Mouse (Mus musculus) heart, embryonic 16.5 days (tissue): ENCODE results near the gene Sorcs3. TPM values are rescaled to one million over a fixed set of nuclear protein-coding genes. Genes with fewer than 3 reads are reported as not detected.

Experiments used
- ATAC-seq: fragments of 200-750 bp; cut with Nextera tagmentation; replicated peaks from 2 replicates; pipeline ENCODE4 v1.8.0; 2017; ENCODE audit warnings: moderate number of reproducible peaks; ENCODE audit not compliant: insufficient read depth, low FRiP score; ENCODE audit errors: extremely low read depth
- H3K27ac ChIP-seq: fragments of 300-500 bp; sonication (generic); 2 replicates; pipeline ENCODE4 v1.5.1; 2014; ENCODE audit warnings: mild to moderate bottlenecking, low read length, control low read depth, moderate library complexity
- H3K27me3 ChIP-seq: fragments of 300-500 bp; sonication (generic); 2 replicates; pipeline ENCODE4 v1.6.1; 2014; ENCODE audit warnings: low read length, mixed read lengths; ENCODE audit not compliant: control insufficient read depth, insufficient read depth
- H3K36me3 ChIP-seq: fragments of 300-500 bp; sonication (generic); 2 replicates; pipeline ENCODE4 v1.6.1; 2014; ENCODE audit not compliant: control insufficient read depth, insufficient read depth
- H3K4me1 ChIP-seq: fragments of 300-500 bp; sonication (generic); 2 replicates; pipeline ENCODE4 v1.6.1; 2014; ENCODE audit warnings: low read length, mixed read lengths; ENCODE audit not compliant: control insufficient read depth, insufficient read depth
- H3K4me2 ChIP-seq: fragments of 300-500 bp; sonication (generic); 2 replicates; pipeline ENCODE4 v1.6.1; 2014; ENCODE audit warnings: low read depth, mild to moderate bottlenecking, control low read depth, low read length
- H3K4me3 ChIP-seq: fragments of 300-500 bp; sonication (generic); 2 replicates; pipeline ENCODE4 v1.5.1; 2014; ENCODE audit warnings: mild to moderate bottlenecking, control low read depth, low read length
- H3K9ac ChIP-seq: fragments of 300-500 bp; sonication (generic); 2 replicates; pipeline ENCODE4 v1.6.1; 2014; ENCODE audit warnings: low read length, control low read depth
- H3K9me3 ChIP-seq: fragments of 300-500 bp; sonication (generic); replicated peaks from 2 replicates; pipeline ENCODE4 v1.6.1; 2016; ENCODE audit warnings: low read length; ENCODE audit not compliant: control insufficient read depth
- WGBS: fragments of 180-500 bp; shearing (Covaris S2); extraction: QIAGEN DNeasy Blood & Tissue Kit; methylation state at CpG from one replicate; pipeline ENCODE4 v1.1.7; 2014; 5-methylcytosine and 5-hydroxymethylcytosine counted together
- polyA plus RNA-seq: library from polyadenylated mRNA; unstranded; fragments of >200 nt; fragmentation: Nextera tagmentation; extraction: Ambion mirVana; gene quantifications from 2 replicates; pipeline ENCODE4 v1.2.1, GENCODE M21; 2015

The Sorcs3 gene
- polyA plus RNA-seq, 1 experiment from 2014 or later = 0.21 TPM

DNA sequence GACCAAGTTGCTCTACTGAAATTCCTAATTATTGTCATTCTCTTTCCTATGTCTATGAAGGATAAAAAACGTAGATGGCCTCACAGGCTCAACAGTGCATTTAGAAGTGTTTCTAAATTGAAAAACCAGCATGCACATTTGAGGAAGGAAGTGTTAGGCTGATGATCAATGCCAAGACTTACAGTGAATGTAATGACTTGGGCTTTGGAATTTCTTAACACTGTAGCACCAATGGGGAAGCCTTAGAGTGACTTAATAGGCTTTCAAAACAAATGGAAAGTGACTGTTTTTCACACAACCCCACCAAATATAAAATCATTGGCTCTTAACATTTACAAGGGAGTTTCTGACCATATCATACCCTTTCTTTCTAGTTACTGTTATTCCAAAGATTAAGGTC, 232.6 kb downstream of the Sorcs3 start:
- Histone ChIP-seq H3K27me3 (no peaks in the 10 kb centered on the region), H3K36me3 (no peaks in the 10 kb centered on the region), H3K4me3 (no peak overlapping the region), H3K27ac (no peak overlapping the region), H3K4me1 (no peaks in the 10 kb centered on the region), H3K9ac (no peak overlapping the region), H3K4me2 (no peak overlapping the region), H3K9me3 (no peaks in the 10 kb centered on the region)
- ATAC-seq = no peak
- 81% methylated on average over 1 of the region's 1 CpGs for WGBS

DNA sequence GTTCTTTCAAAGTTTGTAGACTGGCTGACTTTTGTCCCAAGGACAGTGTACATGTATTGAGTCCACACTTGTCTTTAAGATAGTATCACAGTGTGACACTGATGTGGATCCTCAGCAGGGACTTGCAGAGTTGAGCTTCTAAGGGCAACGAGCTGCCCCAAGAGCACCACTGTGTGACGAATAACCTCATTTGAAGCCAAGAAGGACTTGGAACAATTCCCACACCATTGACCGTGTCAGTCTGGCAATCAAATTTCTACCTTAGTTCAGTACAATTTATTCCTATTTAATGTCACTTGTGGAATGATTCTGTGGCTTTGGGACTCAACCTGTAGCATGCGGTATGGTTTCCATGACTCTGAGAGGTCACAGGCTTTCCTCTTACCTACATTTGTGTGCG, 255.3 kb downstream of the Sorcs3 start:
- no peaks in the 10 kb centered on the region for H3K4me1 ChIP-seq
- H3K4me2 ChIP-seq = no peak overlapping the region
- 79% methylated on average over 5 of the region's 5 CpGs for WGBS
- no peak for ATAC-seq
- H3K27ac ChIP-seq = no peak overlapping the region
- no peak overlapping the region for H3K9ac ChIP-seq
- H3K9me3 ChIP-seq = no peaks in the 10 kb centered on the region
- no peaks in the 10 kb centered on the region for H3K36me3 ChIP-seq
- H3K27me3 ChIP-seq = no peaks in the 10 kb centered on the region
- no peak overlapping the region for H3K4me3 ChIP-seq

DNA sequence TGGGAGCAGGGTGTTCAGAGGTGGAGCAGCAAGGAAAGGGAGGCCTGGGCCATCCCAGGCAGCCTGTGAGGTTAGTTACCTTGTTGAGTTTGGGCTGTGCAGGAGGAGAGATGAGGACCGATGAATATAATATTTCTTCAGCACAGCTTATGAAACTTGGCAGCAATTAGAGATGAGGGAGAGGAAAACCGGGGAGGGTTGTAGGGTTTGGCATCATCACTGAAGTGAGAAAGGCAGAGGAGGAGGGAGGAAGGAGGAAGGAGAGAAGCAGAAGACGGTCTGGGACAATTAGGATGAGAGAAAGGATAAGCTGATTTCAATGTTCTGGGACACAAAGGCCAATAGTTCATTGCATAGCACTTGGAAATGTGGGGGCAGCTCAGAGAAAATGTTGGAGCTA, 256.6 kb downstream of the Sorcs3 start:
- no peak for ATAC-seq
- no peak overlapping the region for H3K27ac ChIP-seq
- no peak overlapping the region for H3K9ac ChIP-seq
- H3K36me3 ChIP-seq = no peaks in the 10 kb centered on the region
- WGBS = 81% methylated on average over 3 of the region's 3 CpGs
- no peak overlapping the region for H3K4me2 ChIP-seq
- H3K9me3 ChIP-seq = no peaks in the 10 kb centered on the region
- H3K27me3 ChIP-seq = no peaks in the 10 kb centered on the region
- H3K4me3 ChIP-seq = no peak overlapping the region
- peaks cover 7% of the 10 kb centered on the region; the same call in 1 of the 2 replicates for H3K4me1 ChIP-seq

GRCm38 (mm10) chr19:48463494-48463893, 257.7 kb downstream of the Sorcs3 start:
- Histone ChIP-seq H3K36me3 (no peaks in the 10 kb centered on the region), H3K4me3 (no peak overlapping the region), H3K4me1 (peaks cover 11% of the 10 kb centered on the region), H3K4me2 (no peak overlapping the region), H3K27me3 (no peaks in the 10 kb centered on the region), H3K27ac (no peak overlapping the region), H3K9me3 (no peaks in the 10 kb centered on the region), H3K9ac (no peak overlapping the region)
- 68% methylated on average over 3 of the region's 3 CpGs for WGBS
- no peak for ATAC-seq

DNA sequence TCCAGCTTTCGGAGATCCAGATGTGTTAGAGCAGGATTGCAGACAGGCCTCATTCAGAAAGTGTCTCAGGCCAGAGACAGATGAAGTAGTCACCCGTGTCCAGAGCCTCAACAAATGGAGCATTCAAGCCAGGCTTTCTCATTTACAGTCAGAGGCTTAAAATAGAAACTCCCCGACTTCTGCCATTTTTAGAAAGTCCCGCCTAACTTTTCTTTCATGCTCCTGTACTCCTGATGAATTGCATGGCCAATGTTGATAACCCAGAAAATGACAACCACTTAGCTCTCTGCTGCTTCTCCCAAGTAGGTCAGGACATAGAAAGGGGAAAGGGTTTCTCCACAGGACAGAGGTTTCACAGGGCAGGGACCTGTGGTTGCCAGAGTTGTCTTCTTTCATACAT, 261.6 kb downstream of the Sorcs3 start:
- WGBS = 31% methylated on average over 4 of the region's 4 CpGs
- Histone ChIP-seq H3K9me3 (no peaks in the 10 kb centered on the region), H3K9ac (no peak overlapping the region), H3K4me2 (no peak overlapping the region), H3K27me3 (no peaks in the 10 kb centered on the region), H3K36me3 (no peaks in the 10 kb centered on the region), H3K27ac (peak overlapping the region; percentile 70), H3K4me1 (peaks cover 11% of the 10 kb centered on the region), H3K4me3 (no peak overlapping the region)
- peak; percentile 58 for ATAC-seq

GRCm38 (mm10) chr19:48469791-48470410, 264.1 kb downstream of the Sorcs3 start:
- H3K4me1 ChIP-seq = peaks cover 11% of the 10 kb centered on the region

DNA sequence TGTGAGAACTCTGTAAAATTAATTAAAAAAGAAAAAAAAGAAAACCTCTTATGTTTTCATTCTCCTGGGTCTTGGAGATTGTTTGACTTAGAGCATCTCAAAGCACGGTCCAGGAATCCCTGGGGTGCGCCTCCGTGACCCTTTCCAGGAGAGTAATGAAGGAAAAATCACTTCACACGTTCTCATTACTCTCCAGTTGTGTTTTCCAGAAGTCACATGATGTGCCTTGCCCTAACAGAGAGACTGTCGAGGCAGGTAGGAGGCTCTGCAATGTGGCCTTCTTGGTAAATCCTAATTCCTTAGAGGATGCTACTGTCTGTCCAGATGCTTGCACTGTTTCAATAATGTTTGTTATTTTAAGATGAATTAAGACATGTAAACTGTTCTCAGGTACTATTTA, 266.1 kb downstream of the Sorcs3 start:
- Histone ChIP-seq H3K27me3 (no peaks in the 10 kb centered on the region), H3K4me1 (peaks cover 7% of the 10 kb centered on the region), H3K4me3 (no peak overlapping the region), H3K36me3 (no peaks in the 10 kb centered on the region), H3K9me3 (no peaks in the 10 kb centered on the region), H3K27ac (no peak overlapping the region), H3K4me2 (no peak overlapping the region), H3K9ac (no peak overlapping the region)
- WGBS = 59% methylated on average over 5 of the region's 5 CpGs
- no peak for ATAC-seq

More at GRCm38 (mm10) chr19:48469791-48470410, 264.1 kb downstream of the Sorcs3 start:
- H3K4me3 ChIP-seq = no peak overlapping the region
- 84% methylated on average over 4 of the region's 4 CpGs for WGBS
- H3K4me2 ChIP-seq = no peak overlapping the region
- H3K27me3 ChIP-seq = no peaks in the 10 kb centered on the region
- H3K27ac ChIP-seq = no peak overlapping the region
- no peaks in the 10 kb centered on the region for H3K9me3 ChIP-seq
- H3K36me3 ChIP-seq = no peaks in the 10 kb centered on the region
- ATAC-seq = no peak
- no peak overlapping the region for H3K9ac ChIP-seq

DNA sequence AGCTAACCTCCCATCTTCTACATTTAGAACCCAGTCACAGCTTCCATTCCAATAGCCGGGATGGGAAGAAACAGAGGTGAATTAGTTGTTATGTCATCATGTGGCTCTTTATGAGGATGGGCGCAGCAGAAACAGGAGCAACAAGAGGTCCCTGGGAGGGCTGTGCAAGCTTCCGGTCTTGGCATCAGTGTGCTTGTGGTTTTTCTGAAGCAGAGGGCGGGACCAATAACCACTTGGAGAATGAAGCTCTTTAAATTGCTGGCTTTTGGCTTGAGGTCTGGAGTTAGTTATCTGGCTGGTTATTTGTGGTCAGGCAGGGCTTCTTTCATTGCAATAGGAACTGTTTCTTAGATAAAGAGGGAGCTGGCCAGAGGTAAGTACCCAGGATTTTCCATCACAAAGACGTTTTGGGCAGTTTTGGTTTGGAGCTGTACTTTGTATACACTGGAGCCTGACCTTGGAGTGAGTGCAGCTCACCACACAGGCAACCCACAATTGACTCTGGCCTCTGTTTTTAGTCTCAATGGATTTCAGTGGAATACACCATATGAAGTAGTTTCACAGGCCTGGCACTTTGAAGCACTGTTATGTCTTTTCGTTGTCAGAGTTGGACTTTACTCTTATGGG, 270.1 kb downstream of the Sorcs3 start:
- H3K9me3 ChIP-seq = no peaks in the 10 kb centered on the region
- H3K27me3 ChIP-seq = no peaks in the 10 kb centered on the region
- no peaks in the 10 kb centered on the region for H3K4me1 ChIP-seq
- no peak overlapping the region for H3K9ac ChIP-seq
- H3K4me3 ChIP-seq = no peak overlapping the region
- WGBS = 64% methylated on average over 6 of the region's 6 CpGs
- H3K36me3 ChIP-seq = no peaks in the 10 kb centered on the region
- no peak overlapping the region for H3K27ac ChIP-seq
- ATAC-seq = no peak
- no peak overlapping the region for H3K4me2 ChIP-seq

GRCm38 (mm10) chr19:48478864-48479263, 273.0 kb downstream of the Sorcs3 start:
- Histone ChIP-seq H3K4me2 (no peak overlapping the region), H3K4me1 (no peaks in the 10 kb centered on the region), H3K27me3 (no peaks in the 10 kb centered on the region), H3K4me3 (no peak overlapping the region), H3K36me3 (no peaks in the 10 kb centered on the region), H3K9me3 (no peaks in the 10 kb centered on the region), H3K9ac (no peak overlapping the region), H3K27ac (no peak overlapping the region)
- 48% methylated on average over 2 of the region's 2 CpGs for WGBS
- ATAC-seq = no peak
